Mouse (Mus musculus): ENCODE measurements around the gene Aldh5a1. TPM values are rescaled to one million over a fixed set of nuclear protein-coding genes. Genes with fewer than 3 reads are reported as not detected.

Gene Aldh5a1
- polyA plus RNA-seq, 1 experiment: 17.6 TPM

- H3K4me3 ChIP-seq (ENCODE audit: insufficient read depth, low read depth, low read length): no peak overlapping the region
- H3K4me1 ChIP-seq (ENCODE audit: control insufficient read depth, insufficient read depth, low read length): no peaks in the 10 kb centered on the region
- H3K27me3 ChIP-seq (replicated peaks; ENCODE audit: control insufficient read depth, insufficient read depth, low read length): no peaks in the 10 kb centered on the region
- H3K27ac ChIP-seq (ENCODE audit: insufficient read depth, low read depth, low read length): no peak overlapping the region
- H3K36me3 ChIP-seq (ENCODE audit: control insufficient read depth, insufficient read depth, low read length): no peaks in the 10 kb centered on the region
- TF ChIP-seq POLR2A (IDR thresholded peaks at IDR 0.05; ENCODE audit: low read depth, low read length): no peak
- TF ChIP-seq CTCF (conservative IDR thresholded peaks at IDR 0.05; ENCODE audit: insufficient read depth, insufficient read length, low read depth, low read length): no peak
- DNase-seq: no peak
These were observed 78.3 kb downstream of the Aldh5a1 start for GRCm38 (mm10) chr13:24859115-24859514.

Other genes starting within 250 kb of the Aldh5a1 start
- gene Armh2, start 196.4 kb downstream of the Aldh5a1 start, polyA plus RNA-seq (2012; rRNA removed): not detected in 2 replicates
- gene Gmnn, start 175.7 kb downstream of the Aldh5a1 start, polyA plus RNA-seq (2012; rRNA removed): 4.1 and 7.1 TPM in 2 replicates
- gene BC005537, start 136.0 kb downstream of the Aldh5a1 start, polyA plus RNA-seq (2012; rRNA removed): 35.3 and 42.4 TPM in 2 replicates
- 259 and 286 TPM in 2 replicates for gene Acot13, start 106.1 kb downstream of the Aldh5a1 start, polyA plus RNA-seq (2012; rRNA removed)
- gene Tdp2, start 106.0 kb downstream of the Aldh5a1 start, polyA plus RNA-seq (2012; rRNA removed): 19.6 and 19.7 TPM in 2 replicates
- 0.57 and 0.67 TPM in 2 replicates for gene D130043K22Rik, start 92.5 kb downstream of the Aldh5a1 start, polyA plus RNA-seq (2012; rRNA removed)
- 1.3 and 1.7 TPM in 2 replicates for gene Gpld1, start 5.5 kb upstream of the Aldh5a1 start, polyA plus RNA-seq (2012; rRNA removed)
- 23.9 and 27.3 TPM in 2 replicates for gene Mrs2, start 82.7 kb upstream of the Aldh5a1 start, polyA plus RNA-seq (2012; rRNA removed)
- gene Dcdc2a, start 118.3 kb upstream of the Aldh5a1 start, polyA plus RNA-seq (2012; rRNA removed): 1.4 and 1.6 TPM in 2 replicates